Mouse (Mus musculus): ENCODE measurements around the gene Adap1. TPM values are rescaled to one million over a fixed set of nuclear protein-coding genes. Genes with fewer than 3 reads are reported as not detected.

Gene Adap1
- polyA plus RNA-seq, 1 experiment from 2014 or later: 6.2 TPM

- 96% methylated on average over 3 of the region's 3 CpGs for WGBS
- no peaks in the 10 kb centered on the region for H3K9me3 ChIP-seq
- no peak overlapping the region for H3K4me2 ChIP-seq
- H3K36me3 ChIP-seq: peaks cover 77% of the 10 kb centered on the region
- no peak overlapping the region for H3K27ac ChIP-seq
- ATAC-seq (ENCODE audit: borderline replicate concordance, extremely low read depth, low FRiP score, low TSS enrichment): no peak
- no peak overlapping the region for H3K4me3 ChIP-seq
- H3K4me1 ChIP-seq: no peaks in the 10 kb centered on the region
- no peak overlapping the region for H3K9ac ChIP-seq
- no peaks in the 10 kb centered on the region for H3K27me3 ChIP-seq
Observed at GRCm38 (mm10) chr5:139229716-139230115, 95.7 kb downstream of the Adap1 start.

DNA sequence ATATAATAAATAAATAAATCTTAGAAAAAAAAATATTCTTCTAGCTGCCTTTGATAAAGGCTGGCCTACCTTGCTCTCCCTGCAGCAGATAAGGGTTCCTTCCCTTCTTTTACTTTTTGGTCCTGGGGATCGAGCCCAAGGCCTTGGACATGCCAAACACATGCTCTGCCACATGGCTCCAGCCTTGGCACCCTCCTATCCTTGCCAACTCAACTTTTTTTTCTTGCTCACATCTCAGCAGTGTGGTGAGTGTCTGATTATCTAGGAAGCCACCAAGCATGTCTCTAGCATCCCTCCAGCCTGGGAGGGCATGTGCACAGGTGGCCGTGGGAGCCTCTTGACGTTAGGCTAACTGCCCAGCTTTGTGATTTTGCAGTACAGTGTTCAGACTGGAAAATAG is 97.1 kb downstream of the Adap1 start:
- Histone ChIP-seq H3K36me3 (peaks cover 77% of the 10 kb centered on the region), H3K9me3 (no peaks in the 10 kb centered on the region), H3K4me2 (no peak overlapping the region), H3K4me3 (no peak overlapping the region), H3K27ac (no peak overlapping the region), H3K27me3 (no peaks in the 10 kb centered on the region), H3K4me1 (no peaks in the 10 kb centered on the region), H3K9ac (no peak overlapping the region)
- 93% methylated on average over 3 of the region's 3 CpGs for whole genome bisulfite sequencing
- ATAC-seq (ENCODE audit: borderline replicate concordance, extremely low read depth, low FRiP score, low TSS enrichment): no peak

DNA sequence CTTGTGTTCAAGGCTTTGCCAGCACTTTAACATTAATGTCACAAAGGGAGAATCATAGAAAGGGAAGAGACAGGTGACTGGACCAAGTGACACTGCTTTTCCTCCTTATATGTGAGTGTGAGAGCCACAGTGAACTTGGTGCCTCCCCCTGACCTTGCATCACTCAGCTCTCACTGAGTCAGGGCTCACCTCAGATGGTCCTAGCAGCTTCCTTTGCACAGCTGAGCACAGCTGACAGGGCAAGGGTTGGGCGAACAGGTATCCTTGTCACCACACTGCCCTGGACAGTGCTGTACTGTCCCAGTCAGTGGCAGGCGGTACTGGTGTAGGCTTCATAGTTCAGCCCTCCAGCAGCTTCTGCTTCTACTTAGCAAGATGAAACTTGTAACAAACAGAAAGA is 97.8 kb downstream of the Adap1 start:
- H3K27me3 ChIP-seq: no peaks in the 10 kb centered on the region
- H3K27ac ChIP-seq: no peak overlapping the region
- H3K4me1 ChIP-seq: no peaks in the 10 kb centered on the region
- H3K9ac ChIP-seq: no peak overlapping the region
- no peaks in the 10 kb centered on the region for H3K9me3 ChIP-seq
- no peak overlapping the region for H3K4me3 ChIP-seq
- ATAC-seq (ENCODE audit: borderline replicate concordance, extremely low read depth, low FRiP score, low TSS enrichment): no peak
- H3K4me2 ChIP-seq: no peak overlapping the region
- WGBS: 93% methylated on average over 2 of the region's 2 CpGs
- peaks cover 77% of the 10 kb centered on the region for H3K36me3 ChIP-seq

DNA sequence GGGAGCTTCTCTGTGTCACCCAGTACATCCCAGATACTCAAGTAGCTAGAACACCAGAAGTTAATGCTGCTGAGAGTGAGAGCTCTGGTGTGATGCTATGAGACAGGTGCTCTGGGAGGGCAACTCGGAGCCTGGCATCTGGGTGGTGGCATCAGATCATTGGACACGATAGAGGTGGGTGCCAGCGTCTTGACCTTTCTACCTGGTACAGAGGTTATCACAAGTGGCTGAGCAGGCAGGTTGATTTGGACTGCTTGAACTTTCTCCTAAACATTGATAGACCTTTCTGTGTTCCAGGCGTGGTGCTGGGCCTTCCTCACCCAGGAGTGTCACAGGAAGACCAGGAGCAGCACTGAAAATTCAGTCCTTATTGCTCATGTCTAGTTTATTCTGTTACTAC is 98.2 kb downstream of the Adap1 start:
- H3K4me1 ChIP-seq: no peaks in the 10 kb centered on the region
- H3K27me3 ChIP-seq: no peaks in the 10 kb centered on the region
- no peak for ATAC-seq (ENCODE audit: borderline replicate concordance, extremely low read depth, low FRiP score, low TSS enrichment)
- WGBS: 88% methylated on average over 4 of the region's 4 CpGs
- H3K9ac ChIP-seq: no peak overlapping the region
- no peaks in the 10 kb centered on the region for H3K9me3 ChIP-seq
- H3K4me3 ChIP-seq: no peak overlapping the region
- no peak overlapping the region for H3K27ac ChIP-seq
- H3K36me3 ChIP-seq: peaks cover 76% of the 10 kb centered on the region
- H3K4me2 ChIP-seq: no peak overlapping the region

DNA sequence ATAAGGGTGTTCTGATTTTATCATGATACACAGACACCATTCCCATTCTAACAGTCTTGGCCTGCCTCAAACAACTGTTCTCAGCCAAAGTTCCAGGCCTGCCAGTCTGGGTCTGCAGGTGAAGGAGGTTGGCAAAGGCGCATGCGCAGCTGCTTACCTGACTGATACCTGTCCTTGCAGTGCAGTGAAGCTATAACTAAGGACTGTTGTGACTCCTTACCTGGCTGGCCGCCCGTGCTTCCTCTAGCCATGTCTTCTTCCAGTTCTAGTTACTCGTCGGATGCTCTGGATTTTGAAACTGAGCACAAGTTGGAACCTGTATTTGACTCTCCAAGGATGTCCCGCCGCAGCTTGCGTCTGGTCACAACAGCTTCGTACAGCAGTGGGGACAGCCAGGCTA is 102.1 kb downstream of the Adap1 start:
- Histone ChIP-seq H3K4me1 (no peaks in the 10 kb centered on the region), H3K9ac (no peak overlapping the region), H3K4me3 (no peak overlapping the region), H3K27ac (no peak overlapping the region), H3K27me3 (no peaks in the 10 kb centered on the region), H3K9me3 (no peaks in the 10 kb centered on the region), H3K36me3 (peaks cover 59% of the 10 kb centered on the region), H3K4me2 (no peak overlapping the region)
- ATAC-seq (ENCODE audit: borderline replicate concordance, extremely low read depth, low FRiP score, low TSS enrichment): no peak
- 97% methylated on average over 10 of the region's 10 CpGs for WGBS

MicroRNA genes within 50 kb of the gene (microRNA counts, 519-probe panel; counts per million panel counts)
- microRNA mmu-miR-339-3p (19.7 counts per million), microRNA mmu-miR-339-5p (19.7 counts per million)

Small RNA genes within 50 kb of the gene (microRNA-seq; reads per million reads assigned to microRNA genes)
- 599 reads per million, percentile 72 among the genes with 10 or more reads in this experiment for gene Mir339

Other genes with a start within 250 kb of the Adap1 start
- 16.0 and 16.9 TPM in 2 replicates for gene Prkar1b, start 175.6 kb downstream of the Adap1 start, polyA plus RNA-seq (2015; fragmentation: Nextera tagmentation; extraction: Ambion mirVana)
- gene Dnaaf5, start 175.4 kb downstream of the Adap1 start, polyA plus RNA-seq (2015; fragmentation: Nextera tagmentation; extraction: Ambion mirVana): 6.4 and 6.6 TPM in 2 replicates
- 48.7 and 52.7 TPM in 2 replicates for gene Sun1, start 125.0 kb downstream of the Adap1 start, polyA plus RNA-seq (2015; fragmentation: Nextera tagmentation; extraction: Ambion mirVana)
- gene Get4, start 73.3 kb downstream of the Adap1 start, polyA plus RNA-seq (2015; fragmentation: Nextera tagmentation; extraction: Ambion mirVana): 186 TPM in 2 replicates
- 89.6 and 92.9 TPM in 2 replicates for gene Cox19, start 25.8 kb upstream of the Adap1 start, polyA plus RNA-seq (2015; fragmentation: Nextera tagmentation; extraction: Ambion mirVana)
- 0.10 TPM in 1 of 2 replicates, not detected in the other for gene Cyp2w1, start 27.0 kb upstream of the Adap1 start, polyA plus RNA-seq (2015; fragmentation: Nextera tagmentation; extraction: Ambion mirVana)
- 5.2 and 6.3 TPM in 2 replicates for gene Gpr146, start 52.1 kb upstream of the Adap1 start, polyA plus RNA-seq (2015; fragmentation: Nextera tagmentation; extraction: Ambion mirVana)
- 0.86 and 1.0 TPM in 2 replicates for gene C130050O18Rik, start 79.7 kb upstream of the Adap1 start, polyA plus RNA-seq (2015; fragmentation: Nextera tagmentation; extraction: Ambion mirVana)
- 6.1 and 6.6 TPM in 2 replicates for gene Gper1, start 97.5 kb upstream of the Adap1 start, polyA plus RNA-seq (2015; fragmentation: Nextera tagmentation; extraction: Ambion mirVana)
- gene 3110082I17Rik, start 134.9 kb upstream of the Adap1 start, polyA plus RNA-seq (2015; fragmentation: Nextera tagmentation; extraction: Ambion mirVana): 40.0 and 41.8 TPM in 2 replicates
- gene Zfand2a, start 158.9 kb upstream of the Adap1 start, polyA plus RNA-seq (2015; fragmentation: Nextera tagmentation; extraction: Ambion mirVana): 7.7 and 9.5 TPM in 2 replicates
- gene Uncx, start 217.9 kb upstream of the Adap1 start, polyA plus RNA-seq (2015; fragmentation: Nextera tagmentation; extraction: Ambion mirVana): 0.09 TPM in 1 of 2 replicates, not detected in the other

Data from lung, embryonic 15.5 days (tissue).